Mouse (Mus musculus): ENCODE measurements at regions not wholly inside any gene's neighbourhood (a gene's known extent, or its start where the extent isn't known, plus 50 kb on each side); places are given as distances from the start of the nearest gene placed in this dataset.

DNA sequence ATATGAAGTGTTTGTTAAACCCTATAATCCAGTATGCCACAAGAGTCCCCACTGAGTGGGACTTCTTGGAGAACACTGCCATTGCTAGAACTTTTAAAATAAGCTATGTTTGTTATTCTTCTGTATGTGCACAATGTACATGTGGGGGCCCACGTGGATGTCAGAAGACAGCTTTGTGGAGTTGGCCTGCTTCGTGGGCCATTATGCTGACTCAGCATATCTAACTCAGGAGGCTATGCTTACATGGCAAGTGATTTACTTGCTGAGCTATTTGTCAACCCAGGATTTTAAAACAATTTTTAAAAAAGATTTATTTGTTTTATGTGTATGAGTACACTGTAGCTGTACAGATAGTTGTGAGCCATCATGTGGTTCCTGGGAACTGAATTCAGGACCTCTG lies 207.6 kb upstream of the Steap1 start:
- TF ChIP-seq MAFK (IDR thresholded peaks at IDR 0.05; ENCODE audit: insufficient read depth, low read depth, low read length) = peak; percentile 98
- no peak for TF ChIP-seq ZNF384 (IDR thresholded peaks at IDR 0.05; ENCODE audit: low read depth, low read length)
- no peak for TF ChIP-seq HCFC1 (IDR thresholded peaks at IDR 0.05; ENCODE audit: borderline replicate concordance, insufficient read depth, low read length)
- no peak for TF ChIP-seq ZC3H11A (IDR thresholded peaks at IDR 0.05; ENCODE audit: borderline replicate concordance, low read depth, low read length)
- no peak for TF ChIP-seq CHD2 (IDR thresholded peaks at IDR 0.05; ENCODE audit: low read depth, low read length)
- no peak overlapping the region for H3K4me3 ChIP-seq (ENCODE audit: insufficient read depth in 1 of 2, low read depth in 1 of 2, low read length in 2 of 2, poor library complexity in 1 of 2, severe bottlenecking in 1 of 2)
- H3K27ac ChIP-seq (ENCODE audit: insufficient read depth, low read depth, low read length, poor library complexity, severe bottlenecking) = no peak overlapping the region
- in situ Hi-C loops (cut with MboI; ENCODE audit: low sequenced_read_pairs in 2 of 2, unreplicated experiment in 2 of 2) = no loop called here
- H3K4me1 ChIP-seq (ENCODE audit: control insufficient read depth in 2 of 2, insufficient read depth in 2 of 2, low read length in 2 of 2, poor library complexity in 1 of 2) = no peaks in the 10 kb centered on the region
- H3K9me3 ChIP-seq (ENCODE audit: control insufficient read depth, insufficient read depth, low read depth, low read length) = no peaks in the 10 kb centered on the region
- H3K36me3 ChIP-seq (ENCODE audit: control insufficient read depth, insufficient read depth, low read length, poor library complexity, severe bottlenecking) = no peaks in the 10 kb centered on the region
- DNase-seq (ENCODE audit: low read depth, low spot score) = no peak
- no peak overlapping the region for H3K9ac ChIP-seq (ENCODE audit: insufficient read depth, low read depth, low read length, poor library complexity, severe bottlenecking)

DNA sequence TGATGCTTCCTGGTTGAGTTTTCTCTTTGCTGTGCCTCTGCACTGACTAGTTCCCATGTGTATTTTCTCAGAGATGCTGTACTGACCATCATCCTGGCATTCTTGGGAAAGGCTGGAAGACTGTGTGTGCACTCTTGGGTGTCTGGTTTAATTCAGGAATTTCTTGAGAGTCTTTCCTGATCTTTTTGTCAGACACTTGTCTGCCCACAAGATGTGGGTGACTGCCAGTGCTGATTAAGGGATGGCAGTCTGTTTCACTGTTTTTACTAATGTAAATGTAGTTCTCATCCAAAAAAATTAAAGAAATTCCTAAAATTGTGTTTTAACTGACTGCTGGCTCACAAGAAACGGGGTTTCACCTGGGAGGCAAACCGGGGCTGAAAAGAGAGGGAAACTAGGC lies 206.7 kb upstream of the Steap1 start:
- Histone ChIP-seq H3K4me3 (ENCODE audit: insufficient read depth in 1 of 2, low read depth in 1 of 2, low read length in 2 of 2, poor library complexity in 1 of 2, severe bottlenecking in 1 of 2) (no peak overlapping the region), H3K9me3 (ENCODE audit: control insufficient read depth, insufficient read depth, low read depth, low read length) (no peaks in the 10 kb centered on the region), H3K36me3 (ENCODE audit: control insufficient read depth, insufficient read depth, low read length, poor library complexity, severe bottlenecking) (no peaks in the 10 kb centered on the region), H3K9ac (ENCODE audit: insufficient read depth, low read depth, low read length, poor library complexity, severe bottlenecking) (no peak overlapping the region), H3K4me1 (ENCODE audit: control insufficient read depth in 2 of 2, insufficient read depth in 2 of 2, low read length in 2 of 2, poor library complexity in 1 of 2) (no peaks in the 10 kb centered on the region), H3K27ac (ENCODE audit: insufficient read depth, low read depth, low read length, poor library complexity, severe bottlenecking) (no peak overlapping the region)
- in situ Hi-C loops (cut with MboI; ENCODE audit: low sequenced_read_pairs in 2 of 2, unreplicated experiment in 2 of 2) = no loop called here
- DNase-seq (ENCODE audit: low read depth, low spot score) = no peak
- TF ChIP-seq HCFC1 (IDR thresholded peaks at IDR 0.05; ENCODE audit: borderline replicate concordance, insufficient read depth, low read length) = no peak
- no peak for TF ChIP-seq CHD2 (IDR thresholded peaks at IDR 0.05; ENCODE audit: low read depth, low read length)
- no peak for TF ChIP-seq ZC3H11A (IDR thresholded peaks at IDR 0.05; ENCODE audit: borderline replicate concordance, low read depth, low read length)
- TF ChIP-seq MAFK (IDR thresholded peaks at IDR 0.05; ENCODE audit: insufficient read depth, low read depth, low read length) = no peak
- no peak for TF ChIP-seq ZNF384 (IDR thresholded peaks at IDR 0.05; ENCODE audit: low read depth, low read length)

DNA sequence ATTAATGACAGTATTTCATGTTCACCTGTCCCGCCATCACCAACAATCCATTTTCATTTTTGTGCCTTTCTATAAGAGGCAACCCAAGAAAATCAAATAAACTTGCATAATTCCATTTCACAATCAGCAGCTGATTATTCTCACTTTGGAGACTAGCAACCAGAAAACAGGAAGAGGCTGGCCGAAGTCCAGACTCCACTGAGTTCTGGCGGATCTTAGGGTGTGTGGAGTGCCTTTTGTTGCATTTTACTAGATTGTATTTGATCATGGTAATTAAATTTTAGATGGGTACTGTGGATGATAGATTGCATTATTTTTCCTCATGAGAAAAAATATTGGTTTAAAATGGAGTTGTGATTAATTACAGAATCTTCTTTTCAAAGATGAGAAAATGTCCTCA lies 176.7 kb upstream of the Steap1 start:
- DNase-seq (ENCODE audit: low read depth, low spot score) = no peak
- Histone ChIP-seq H3K4me3 (ENCODE audit: insufficient read depth in 1 of 2, low read depth in 1 of 2, low read length in 2 of 2, poor library complexity in 1 of 2, severe bottlenecking in 1 of 2) (no peak overlapping the region), H3K9ac (ENCODE audit: insufficient read depth, low read depth, low read length, poor library complexity, severe bottlenecking) (no peak overlapping the region), H3K9me3 (ENCODE audit: control insufficient read depth, insufficient read depth, low read depth, low read length) (no peaks in the 10 kb centered on the region), H3K4me1 (ENCODE audit: control insufficient read depth in 2 of 2, insufficient read depth in 2 of 2, low read length in 2 of 2, poor library complexity in 1 of 2) (no peaks in the 10 kb centered on the region), H3K27ac (ENCODE audit: insufficient read depth, low read depth, low read length, poor library complexity, severe bottlenecking) (no peak overlapping the region), H3K36me3 (ENCODE audit: control insufficient read depth, insufficient read depth, low read length, poor library complexity, severe bottlenecking) (no peaks in the 10 kb centered on the region)
- TF ChIP-seq HCFC1 (IDR thresholded peaks at IDR 0.05; ENCODE audit: borderline replicate concordance, insufficient read depth, low read length) = no peak
- no peak for TF ChIP-seq ZC3H11A (IDR thresholded peaks at IDR 0.05; ENCODE audit: borderline replicate concordance, low read depth, low read length)
- TF ChIP-seq MAFK (IDR thresholded peaks at IDR 0.05; ENCODE audit: insufficient read depth, low read depth, low read length) = no peak
- TF ChIP-seq CHD2 (IDR thresholded peaks at IDR 0.05; ENCODE audit: low read depth, low read length) = no peak
- no peak for TF ChIP-seq ZNF384 (IDR thresholded peaks at IDR 0.05; ENCODE audit: low read depth, low read length)
- in situ Hi-C loops (cut with MboI; ENCODE audit: low sequenced_read_pairs in 2 of 2, unreplicated experiment in 2 of 2) = no loop called here

DNA sequence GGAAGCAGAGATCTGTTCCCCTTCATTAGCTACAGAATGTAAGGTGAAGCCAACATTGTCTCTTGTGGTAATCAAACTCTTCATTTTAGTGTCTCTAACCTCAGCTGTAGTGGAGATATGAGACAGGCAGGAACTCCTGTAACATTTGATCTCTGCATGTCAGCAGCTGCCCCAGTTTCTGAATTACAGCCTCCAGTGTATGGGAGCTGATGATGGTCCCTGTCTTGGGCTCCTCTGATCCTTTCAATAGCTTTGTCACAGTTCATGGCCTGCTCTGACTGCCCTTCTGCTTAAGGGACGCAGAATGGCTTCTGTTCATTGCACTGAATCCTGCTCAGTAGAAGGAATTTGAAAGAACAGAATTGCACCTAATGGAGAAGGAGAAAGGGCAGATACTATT lies 167.3 kb upstream of the Steap1 start:
- no peaks in the 10 kb centered on the region for H3K4me1 ChIP-seq (ENCODE audit: control insufficient read depth in 2 of 2, insufficient read depth in 2 of 2, low read length in 2 of 2, poor library complexity in 1 of 2)
- H3K4me3 ChIP-seq (ENCODE audit: insufficient read depth in 1 of 2, low read depth in 1 of 2, low read length in 2 of 2, poor library complexity in 1 of 2, severe bottlenecking in 1 of 2) = no peak overlapping the region
- no peak overlapping the region for H3K27ac ChIP-seq (ENCODE audit: insufficient read depth, low read depth, low read length, poor library complexity, severe bottlenecking)
- TF ChIP-seq HCFC1 (IDR thresholded peaks at IDR 0.05; ENCODE audit: borderline replicate concordance, insufficient read depth, low read length) = no peak
- TF ChIP-seq ZC3H11A (IDR thresholded peaks at IDR 0.05; ENCODE audit: borderline replicate concordance, low read depth, low read length) = no peak
- TF ChIP-seq ZNF384 (IDR thresholded peaks at IDR 0.05; ENCODE audit: low read depth, low read length) = no peak
- no peak for TF ChIP-seq MAFK (IDR thresholded peaks at IDR 0.05; ENCODE audit: insufficient read depth, low read depth, low read length)
- TF ChIP-seq CHD2 (IDR thresholded peaks at IDR 0.05; ENCODE audit: low read depth, low read length) = no peak
- no peaks in the 10 kb centered on the region for H3K36me3 ChIP-seq (ENCODE audit: control insufficient read depth, insufficient read depth, low read length, poor library complexity, severe bottlenecking)
- no peak overlapping the region for H3K9ac ChIP-seq (ENCODE audit: insufficient read depth, low read depth, low read length, poor library complexity, severe bottlenecking)
- in situ Hi-C loops (cut with MboI; ENCODE audit: low sequenced_read_pairs in 2 of 2, unreplicated experiment in 2 of 2) = no loop called here
- H3K9me3 ChIP-seq (ENCODE audit: control insufficient read depth, insufficient read depth, low read depth, low read length) = no peaks in the 10 kb centered on the region
- no peak for DNase-seq (ENCODE audit: low read depth, low spot score)

DNA sequence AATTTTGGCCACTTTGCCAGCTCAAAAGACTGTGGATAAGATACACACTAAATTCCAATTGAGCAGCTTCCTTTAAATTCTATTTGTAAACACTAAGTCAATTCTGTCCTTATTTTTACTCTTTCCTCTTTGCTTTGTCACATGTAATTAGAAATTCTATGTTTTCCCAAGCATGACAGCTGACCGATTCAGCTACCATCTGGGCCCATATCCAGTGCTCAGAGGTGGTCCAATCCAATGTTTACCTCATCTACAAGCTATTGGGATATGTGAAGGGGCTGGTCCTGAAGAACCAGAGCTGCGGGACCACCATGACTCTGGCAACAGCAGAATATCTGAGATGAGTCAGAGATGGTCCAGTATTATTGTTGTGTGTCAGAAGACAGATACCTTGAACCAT lies 140.2 kb upstream of the Steap1 start:
- H3K27ac ChIP-seq (ENCODE audit: insufficient read depth, low read depth, low read length, poor library complexity, severe bottlenecking) = no peak overlapping the region
- H3K4me3 ChIP-seq (ENCODE audit: insufficient read depth in 1 of 2, low read depth in 1 of 2, low read length in 2 of 2, poor library complexity in 1 of 2, severe bottlenecking in 1 of 2) = no peak overlapping the region
- H3K4me1 ChIP-seq (ENCODE audit: control insufficient read depth in 2 of 2, insufficient read depth in 2 of 2, low read length in 2 of 2, poor library complexity in 1 of 2) = no peaks in the 10 kb centered on the region
- no peaks in the 10 kb centered on the region for H3K36me3 ChIP-seq (ENCODE audit: control insufficient read depth, insufficient read depth, low read length, poor library complexity, severe bottlenecking)
- no peaks in the 10 kb centered on the region for H3K9me3 ChIP-seq (ENCODE audit: control insufficient read depth, insufficient read depth, low read depth, low read length)
- in situ Hi-C loops (cut with MboI; ENCODE audit: low sequenced_read_pairs in 2 of 2, unreplicated experiment in 2 of 2) = no loop called here
- DNase-seq (ENCODE audit: low read depth, low spot score) = no peak
- TF ChIP-seq HCFC1 (IDR thresholded peaks at IDR 0.05; ENCODE audit: borderline replicate concordance, insufficient read depth, low read length) (no peak), ZNF384 (IDR thresholded peaks at IDR 0.05; ENCODE audit: low read depth, low read length) (no peak), CHD2 (IDR thresholded peaks at IDR 0.05; ENCODE audit: low read depth, low read length) (no peak), MAFK (IDR thresholded peaks at IDR 0.05; ENCODE audit: insufficient read depth, low read depth, low read length) (no peak), ZC3H11A (IDR thresholded peaks at IDR 0.05; ENCODE audit: borderline replicate concordance, low read depth, low read length) (no peak)
- no peak overlapping the region for H3K9ac ChIP-seq (ENCODE audit: insufficient read depth, low read depth, low read length, poor library complexity, severe bottlenecking)

Data from ES-E14 (cell line).